Mouse (Mus musculus) brain, embryonic 14.5 days (tissue): ENCODE measurements around the gene Zfp39.

Experiments used
- CTCF ChIP-seq: fragments of 200-500 bp; IDR thresholded peaks from 2 replicates; pipeline ENCODE4 v1.5.1; 2012; ENCODE audit warnings: inconsistent platforms, mild to moderate bottlenecking, moderate library complexity, borderline replicate concordance; ENCODE audit not compliant: insufficient read depth, insufficient read length; ENCODE audit errors: extremely low read depth
- POLR2A ChIP-seq: fragments of 200-500 bp; IDR thresholded peaks from 2 replicates; pipeline ENCODE4 v1.6.1; 2012; ENCODE audit warnings: mild to moderate bottlenecking, inconsistent platforms, borderline replicate concordance; ENCODE audit not compliant: poor library complexity, insufficient read depth, insufficient read length, severe bottlenecking; ENCODE audit errors: extremely low read depth

DNA sequence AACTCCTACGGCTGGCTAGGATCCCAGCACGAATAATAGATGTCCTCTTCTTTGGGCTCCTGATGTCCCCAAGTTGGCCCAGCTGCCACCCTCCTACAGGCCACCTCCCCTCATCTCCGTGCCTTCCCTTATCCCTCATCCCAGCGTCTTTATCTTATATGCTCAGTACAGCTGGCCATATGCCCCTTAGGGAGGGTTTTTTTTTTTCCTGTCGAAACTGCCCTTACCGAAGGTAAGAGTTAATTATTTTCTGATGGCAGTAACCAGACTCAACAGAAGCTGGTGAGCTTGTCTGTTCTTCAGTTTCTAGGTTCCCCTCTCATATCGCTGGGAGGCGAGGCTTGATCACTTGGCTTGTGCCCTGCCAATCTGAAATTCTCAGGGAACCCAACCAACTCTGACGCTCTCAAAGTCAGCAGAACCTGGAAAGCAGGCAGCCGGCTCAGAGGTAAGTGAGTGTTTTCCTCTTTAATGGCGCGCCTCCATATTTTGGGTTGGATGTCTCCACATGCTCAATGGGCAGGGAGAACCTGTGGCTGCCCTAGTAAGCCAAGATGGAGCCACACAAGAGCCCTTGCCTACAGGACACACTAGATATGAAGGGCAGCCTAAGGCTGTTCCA is 13.8 kb upstream of the Zfp39 start, which contains the start of gene Btnl10:
- no peak for TF ChIP-seq CTCF
- TF ChIP-seq POLR2A: no peak
